Mouse (Mus musculus) intestine, postnatal 0 days (tissue): ENCODE measurements around the gene Iqcn. TPM values are rescaled to one million over a fixed set of nuclear protein-coding genes. Genes with fewer than 3 reads are reported as not detected.

ENCODE experiments used
- ATAC-seq: fragments of 200-750 bp; cut with Nextera tagmentation; 2 replicates; pipeline ENCODE4 v1.8.0; 2017; ENCODE audit warnings: mild to moderate bottlenecking, moderate TSS enrichment, moderate library complexity
- H3K27ac ChIP-seq: fragments of 300-500 bp; sonication (generic); 2 replicates; pipeline ENCODE4 v1.5.1; 2014; ENCODE audit warnings: mild to moderate bottlenecking, low read depth, low read length, moderate library complexity
- H3K27me3 ChIP-seq: fragments of 300-500 bp; sonication (generic); replicated peaks from 2 replicates; pipeline ENCODE4 v1.6.1; 2014; ENCODE audit warnings: low read length, mixed read lengths; ENCODE audit not compliant: control insufficient read depth, insufficient read depth
- H3K36me3 ChIP-seq: fragments of 300-500 bp; sonication (generic); 2 replicates; pipeline ENCODE4 v1.6.1; 2014; ENCODE audit warnings: mild to moderate bottlenecking, moderate library complexity; ENCODE audit not compliant: control insufficient read depth, insufficient read depth
- H3K4me1 ChIP-seq: fragments of 300-500 bp; sonication (generic); replicated peaks from 2 replicates; pipeline ENCODE4 v1.6.1; 2014; ENCODE audit warnings: antibody characterized with exemption, low read length, mixed read lengths; ENCODE audit not compliant: control insufficient read depth, insufficient read depth
- H3K4me2 ChIP-seq: fragments of 300-500 bp; sonication (generic); replicated peaks from 2 replicates; pipeline ENCODE4 v1.6.1; 2014; ENCODE audit warnings: low read depth, mild to moderate bottlenecking, moderate library complexity
- H3K4me3 ChIP-seq: fragments of 300-500 bp; sonication (generic); 2 replicates; pipeline ENCODE4 v1.5.1; 2014; ENCODE audit warnings: low read depth, low read length
- H3K9ac ChIP-seq: fragments of 300-500 bp; sonication (generic); 2 replicates; pipeline ENCODE4 v1.6.1; 2014; ENCODE audit warnings: mild to moderate bottlenecking, low read depth, low read length
- H3K9me3 ChIP-seq: fragments of 300-500 bp; sonication (generic); 2 replicates; pipeline ENCODE4 v1.6.1; 2016; ENCODE audit warnings: mixed run types; ENCODE audit not compliant: control insufficient read depth
- CTCF ChIP-seq: sonication (generic); IDR thresholded peaks from 2 replicates; pipeline ENCODE4 v1.5.1; 2016; ENCODE audit warnings: low read depth, mild to moderate bottlenecking, control low read depth, antibody characterized with exemption, moderate library complexity
- WGBS: fragments of 180-500 bp; shearing (Covaris S2); extraction: QIAGEN DNeasy Blood & Tissue Kit; methylation state at CpG from one replicate; pipeline ENCODE4 v1.1.7; 2014; 5-methylcytosine and 5-hydroxymethylcytosine counted together
- polyA plus RNA-seq: library from polyadenylated mRNA; unstranded; fragments of >200 nt; fragmentation: Nextera tagmentation; extraction: Ambion mirVana; gene quantifications from 2 replicates; pipeline ENCODE4 v1.2.1, GENCODE M21; 2015

The Iqcn gene
- polyA plus RNA-seq, 1 experiment from 2014 or later, result not detected

GRCm38 (mm10) chr8:70760775-70761406 is 57.6 kb downstream of the Iqcn start, which contains the start of gene Mpv17l2:
TSS of gene Mpv17l2 (minus strand) at chr8:70760946.
- H3K4me3 ChIP-seq, result peak within 1 kb of the TSS; percentile 59
- TF ChIP-seq CTCF, result no peak
- WGBS, result under 1% methylated on average over 55 of the region's 55 CpGs
- no peaks in the 10 kb centered on the region for H3K9me3 ChIP-seq
- no peaks in the 10 kb centered on the region for H3K27me3 ChIP-seq
- H3K36me3 ChIP-seq, result peaks cover 30% of the 10 kb centered on the region
- peak within 1 kb of the TSS; percentile 60 for H3K9ac ChIP-seq
- H3K4me2 ChIP-seq, result peak within 1 kb of the TSS; percentile 94
- peak; percentile 89 for ATAC-seq
- no peaks in the 10 kb centered on the region for H3K4me1 ChIP-seq
- peak within 1 kb of the TSS; percentile 74 for H3K27ac ChIP-seq

- no peaks in the 10 kb centered on the region for H3K9me3 ChIP-seq
- WGBS, result 58% methylated on average over 1 of the region's 1 CpGs
- no peaks in the 10 kb centered on the region for H3K27me3 ChIP-seq
- 0 out of 2 replicates have a peak, but pooled peaks cover 6% of the 10 kb centered on the region for H3K4me1 ChIP-seq
- no peak overlapping the region for H3K4me2 ChIP-seq
- H3K27ac ChIP-seq, result no peak overlapping the region; the same call in 1 of the 2 replicates
- no peak for TF ChIP-seq CTCF
- no peak overlapping the region for H3K4me3 ChIP-seq
- peaks cover 18% of the 10 kb centered on the region for H3K36me3 ChIP-seq
- no peak for ATAC-seq
- no peak overlapping the region for H3K9ac ChIP-seq
Measured at GRCm38 (mm10) chr8:70762118-70762517, 58.9 kb downstream of the Iqcn start.

- TF ChIP-seq CTCF, result peak; percentile 91
- ATAC-seq, result no peak
- 0 out of 2 replicates have a peak, but pooled peaks cover 6% of the 10 kb centered on the region for H3K4me1 ChIP-seq
- peaks cover 16% of the 10 kb centered on the region for H3K36me3 ChIP-seq
- peak overlapping the region; percentile 45 for H3K4me2 ChIP-seq
- no peaks in the 10 kb centered on the region for H3K27me3 ChIP-seq
- H3K27ac ChIP-seq, result peak overlapping the region; percentile 96
- WGBS, result 8% methylated on average over 3 of the region's 3 CpGs
- no peaks in the 10 kb centered on the region for H3K9me3 ChIP-seq
- H3K4me3 ChIP-seq, result no peak overlapping the region
- no peak overlapping the region for H3K9ac ChIP-seq
Measured at GRCm38 (mm10) chr8:70763354-70763753, 60.1 kb downstream of the Iqcn start.

GRCm38 (mm10) chr8:70764026-70764425 is 60.8 kb downstream of the Iqcn start:
- Histone ChIP-seq H3K4me1 (0 out of 2 replicates have a peak, but pooled peaks cover 6% of the 10 kb centered on the region), H3K27ac (peak overlapping the region; percentile 96), H3K36me3 (peaks cover 23% of the 10 kb centered on the region), H3K4me3 (no peak overlapping the region), H3K4me2 (peak overlapping the region; percentile 78), H3K9me3 (no peaks in the 10 kb centered on the region), H3K27me3 (no peaks in the 10 kb centered on the region), H3K9ac (no peak overlapping the region)
- ATAC-seq, result peak; percentile 71
- peak; percentile 30; the same call in 1 of the 2 replicates for TF ChIP-seq CTCF
- 36% methylated on average over 8 of the region's 8 CpGs for WGBS

GRCm38 (mm10) chr8:70764676-70765075 is 61.4 kb downstream of the Iqcn start:
- ATAC-seq, result no peak
- no peaks in the 10 kb centered on the region for H3K27me3 ChIP-seq
- 49% methylated on average over 13 of the region's 13 CpGs for WGBS
- no peak overlapping the region for H3K9ac ChIP-seq
- H3K36me3 ChIP-seq, result peaks cover 28% of the 10 kb centered on the region
- peak overlapping the region; percentile 96 for H3K27ac ChIP-seq
- peak overlapping the region; percentile 78 for H3K4me2 ChIP-seq
- TF ChIP-seq CTCF, result no peak
- H3K9me3 ChIP-seq, result no peaks in the 10 kb centered on the region
- peak overlapping the region; percentile 53 for H3K4me3 ChIP-seq
- H3K4me1 ChIP-seq, result 0 out of 2 replicates have a peak, but pooled peaks cover 6% of the 10 kb centered on the region

- peak overlapping the region; percentile 78 for H3K4me2 ChIP-seq
- peak overlapping the region; percentile 96 for H3K27ac ChIP-seq
- H3K9ac ChIP-seq, result peak overlapping the region; percentile 45; the same call in 1 of the 2 replicates
- no peaks in the 10 kb centered on the region for H3K9me3 ChIP-seq
- peak overlapping the region; percentile 53 for H3K4me3 ChIP-seq
- no peaks in the 10 kb centered on the region for H3K27me3 ChIP-seq
- no peak for ATAC-seq
- peaks cover 35% of the 10 kb centered on the region for H3K36me3 ChIP-seq
- WGBS, result 45% methylated on average over 9 of the region's 9 CpGs
- no peak for TF ChIP-seq CTCF
- H3K4me1 ChIP-seq, result 0 out of 2 replicates have a peak, but pooled peaks cover 6% of the 10 kb centered on the region
Measured at GRCm38 (mm10) chr8:70765329-70765728, 62.1 kb downstream of the Iqcn start.
